Mouse (Mus musculus) liver, embryonic 16.5 days (tissue): ENCODE results near the gene Aip. TPM values are rescaled to one million over a fixed set of nuclear protein-coding genes. Genes with fewer than 3 reads are reported as not detected.

ENCODE experiments used
- ATAC-seq: fragments of 200-750 bp; cut with Nextera tagmentation; 2 replicates; pipeline ENCODE4 v1.8.0; 2017; ENCODE audit warnings: low read depth, mild to moderate bottlenecking, moderate number of reproducible peaks, moderate library complexity
- H3K27ac ChIP-seq: fragments of 300-500 bp; sonication (generic); 2 replicates; pipeline ENCODE4 v1.5.1; 2014; ENCODE audit warnings: mild to moderate bottlenecking, low read length
- H3K27me3 ChIP-seq: fragments of 300-500 bp; sonication (generic); 2 replicates; pipeline ENCODE4 v1.6.1; 2014; ENCODE audit warnings: low read depth, low read length, mixed read lengths; ENCODE audit not compliant: control insufficient read depth, insufficient read depth
- H3K36me3 ChIP-seq: fragments of 300-500 bp; sonication (generic); 2 replicates; pipeline ENCODE4 v1.6.1; 2014; ENCODE audit warnings: mild to moderate bottlenecking; ENCODE audit not compliant: control insufficient read depth, insufficient read depth
- H3K4me1 ChIP-seq: fragments of 300-500 bp; sonication (generic); 2 replicates; pipeline ENCODE4 v1.6.1; 2014; ENCODE audit warnings: low read depth, low read length, mixed read lengths; ENCODE audit not compliant: control insufficient read depth
- H3K4me2 ChIP-seq: fragments of 300-500 bp; sonication (generic); 2 replicates; pipeline ENCODE4 v1.6.1; 2014; ENCODE audit warnings: low read depth, low read length, mixed read lengths
- H3K4me3 ChIP-seq: fragments of 300-500 bp; sonication (generic); 2 replicates; pipeline ENCODE4 v1.5.1; 2014; ENCODE audit warnings: low read depth, mild to moderate bottlenecking, low read length
- H3K9ac ChIP-seq: fragments of 300-500 bp; sonication (generic); 2 replicates; pipeline ENCODE4 v1.6.1; 2014; ENCODE audit warnings: low read depth, low read length
- H3K9me3 ChIP-seq: fragments of 300-500 bp; sonication (generic); replicated peaks from 2 replicates; pipeline ENCODE4 v1.6.1; 2016; ENCODE audit warnings: low read length; ENCODE audit not compliant: control insufficient read depth
- WGBS: fragments of 180-500 bp; shearing (Covaris S2); extraction: QIAGEN DNeasy Blood & Tissue Kit; methylation state at CpG from one replicate; pipeline ENCODE4 v1.1.7; 2014; ENCODE audit not compliant: insufficient replicate concordance; 5-methylcytosine and 5-hydroxymethylcytosine counted together
- polyA plus RNA-seq: library from polyadenylated mRNA; unstranded; fragments of >200 nt; fragmentation: Nextera tagmentation; extraction: Ambion mirVana; gene quantifications from 2 replicates; pipeline ENCODE4 v1.2.1, GENCODE M21; 2015

Gene Aip
- 32.4 and 32.6 TPM in 2 replicates for polyA plus RNA-seq

GRCm38 (mm10) chr19:4125741-4126696, at the start of gene Aip:
Aip (minus strand) TSS chr19:4125858.
- peaks cover 63% of the 10 kb centered on the region for H3K4me1 ChIP-seq
- peak within 1 kb of the TSS; percentile 79 for H3K4me3 ChIP-seq
- 1% methylated on average over 63 of the region's 64 CpGs for WGBS
- H3K36me3 ChIP-seq: peaks cover 10% of the 10 kb centered on the region
- ATAC-seq: peak; percentile 92
- peak within 1 kb of the TSS; percentile 77 for H3K4me2 ChIP-seq
- H3K9me3 ChIP-seq: no peaks in the 10 kb centered on the region
- H3K27ac ChIP-seq: peak within 1 kb of the TSS; percentile 57
- peak within 1 kb of the TSS; percentile 90 for H3K9ac ChIP-seq
- no peaks in the 10 kb centered on the region for H3K27me3 ChIP-seq

- peaks cover 14% of the 10 kb centered on the region for H3K4me1 ChIP-seq
- no peaks in the 10 kb centered on the region for H3K9me3 ChIP-seq
- H3K36me3 ChIP-seq: no peaks in the 10 kb centered on the region
- H3K27me3 ChIP-seq: no peaks in the 10 kb centered on the region
- no peak overlapping the region for H3K4me3 ChIP-seq
- no peak overlapping the region for H3K4me2 ChIP-seq
- 65% methylated on average over 11 of the region's 11 CpGs for WGBS
- no peak for ATAC-seq
- no peak overlapping the region for H3K27ac ChIP-seq
- H3K9ac ChIP-seq: no peak overlapping the region; the same call in 1 of the 2 replicates
Observed at GRCm38 (mm10) chr19:4172925-4173324, 47.3 kb upstream of the Aip start.

- Histone ChIP-seq H3K27me3 (no peaks in the 10 kb centered on the region), H3K4me2 (no peak overlapping the region), H3K9me3 (no peaks in the 10 kb centered on the region), H3K27ac (no peak overlapping the region), H3K9ac (no peak overlapping the region), H3K4me3 (no peak overlapping the region), H3K36me3 (no peaks in the 10 kb centered on the region), H3K4me1 (peaks cover 17% of the 10 kb centered on the region)
- no peak for ATAC-seq
- 37% methylated on average over 13 of the region's 13 CpGs for WGBS
Observed at GRCm38 (mm10) chr19:4171393-4172290, 46.0 kb upstream of the Aip start.

GRCm38 (mm10) chr19:4170723-4171392, 45.2 kb upstream of the Aip start:
- WGBS: 70% methylated on average over 10 of the region's 10 CpGs
- no peak overlapping the region for H3K4me3 ChIP-seq
- no peaks in the 10 kb centered on the region for H3K36me3 ChIP-seq
- H3K4me1 ChIP-seq: peaks cover 17% of the 10 kb centered on the region
- H3K27me3 ChIP-seq: no peaks in the 10 kb centered on the region
- no peak overlapping the region for H3K9ac ChIP-seq
- no peak overlapping the region for H3K4me2 ChIP-seq
- no peak for ATAC-seq
- H3K9me3 ChIP-seq: no peaks in the 10 kb centered on the region
- no peak overlapping the region for H3K27ac ChIP-seq

GRCm38 (mm10) chr19:4169810-4170209, 44.2 kb upstream of the Aip start:
- Histone ChIP-seq H3K9ac (peak overlapping the region; percentile 82), H3K4me2 (peak overlapping the region; percentile 98), H3K9me3 (no peaks in the 10 kb centered on the region), H3K27ac (peak overlapping the region; percentile 83), H3K36me3 (no peaks in the 10 kb centered on the region), H3K4me3 (peak overlapping the region; percentile 68), H3K4me1 (peaks cover 15% of the 10 kb centered on the region), H3K27me3 (no peaks in the 10 kb centered on the region)
- ATAC-seq: peak; percentile 2; the same call in 1 of the 2 replicates
- 13% methylated on average over 27 of the region's 27 CpGs for WGBS

- H3K4me2 ChIP-seq: peak overlapping the region; percentile 98
- no peaks in the 10 kb centered on the region for H3K9me3 ChIP-seq
- peaks cover 20% of the 10 kb centered on the region for H3K4me1 ChIP-seq
- no peaks in the 10 kb centered on the region for H3K36me3 ChIP-seq
- peak overlapping the region; percentile 68 for H3K4me3 ChIP-seq
- H3K9ac ChIP-seq: peak overlapping the region; percentile 82
- WGBS: under 1% methylated on average over 43 of the region's 43 CpGs
- H3K27me3 ChIP-seq: no peaks in the 10 kb centered on the region
- peak; percentile 93 for ATAC-seq
- H3K27ac ChIP-seq: peak overlapping the region; percentile 83
Observed at GRCm38 (mm10) chr19:4169378-4169784, 43.7 kb upstream of the Aip start.

GRCm38 (mm10) chr19:4166678-4167476, 41.2 kb upstream of the Aip start:
- H3K9me3 ChIP-seq: no peaks in the 10 kb centered on the region
- WGBS: 61% methylated on average over 9 of the region's 9 CpGs
- H3K4me2 ChIP-seq: no peak overlapping the region
- no peaks in the 10 kb centered on the region for H3K27me3 ChIP-seq
- H3K9ac ChIP-seq: no peak overlapping the region
- peaks cover 38% of the 10 kb centered on the region for H3K4me1 ChIP-seq
- no peak overlapping the region for H3K4me3 ChIP-seq
- ATAC-seq: no peak
- peak overlapping the region; percentile 10; the same call in 1 of the 2 replicates for H3K27ac ChIP-seq
- H3K36me3 ChIP-seq: no peaks in the 10 kb centered on the region

GRCm38 (mm10) chr19:4164721-4165120, 39.1 kb upstream of the Aip start:
- Histone ChIP-seq H3K9ac (no peak overlapping the region), H3K27ac (peak overlapping the region; percentile 29)
- WGBS: 38% methylated on average over 2 of the region's 2 CpGs

More at GRCm38 (mm10) chr19:4164721-4165120, 39.1 kb upstream of the Aip start:
- Histone ChIP-seq H3K4me2 (no peak overlapping the region), H3K4me1 (peaks cover 33% of the 10 kb centered on the region), H3K36me3 (peaks cover 2% of the 10 kb centered on the region; the same call in 1 of the 2 replicates), H3K27me3 (no peaks in the 10 kb centered on the region), H3K9me3 (no peaks in the 10 kb centered on the region), H3K4me3 (no peak overlapping the region)
- no peak for ATAC-seq
